Mouse (Mus musculus) heart, embryonic 15.5 days (tissue): Measurements from ENCODE around the gene Padi1. TPM values are rescaled to one million over a fixed set of nuclear protein-coding genes. Genes with fewer than 3 reads are reported as not detected.

Experiments used
- ATAC-seq: fragments of 200-750 bp; cut with Nextera tagmentation; replicated peaks from 2 replicates; pipeline ENCODE4 v1.8.0; 2017; ENCODE audit warnings: low read depth, moderate TSS enrichment; ENCODE audit not compliant: insufficient number of reproducible peaks, insufficient read depth, low FRiP score
- H3K27ac ChIP-seq: fragments of 300-500 bp; sonication (generic); 2 replicates; pipeline ENCODE4 v1.5.1; 2015; ENCODE audit warnings: mild to moderate bottlenecking, inconsistent platforms
- H3K27me3 ChIP-seq: fragments of 300-500 bp; sonication (generic); 2 replicates; pipeline ENCODE4 v1.6.1; 2015; ENCODE audit warnings: inconsistent platforms
- H3K36me3 ChIP-seq: fragments of 300-500 bp; sonication (generic); 2 replicates; pipeline ENCODE4 v1.6.1; 2015; ENCODE audit warnings: mild to moderate bottlenecking, inconsistent platforms
- H3K4me1 ChIP-seq: fragments of 300-500 bp; sonication (generic); replicated peaks from 2 replicates; pipeline ENCODE4 v1.6.1; 2015; ENCODE audit warnings: inconsistent platforms
- H3K4me2 ChIP-seq: fragments of 300-500 bp; sonication (generic); 2 replicates; pipeline ENCODE4 v1.6.1; 2015; ENCODE audit warnings: inconsistent platforms, mild to moderate bottlenecking, moderate library complexity
- H3K4me3 ChIP-seq: fragments of 300-500 bp; sonication (generic); 2 replicates; pipeline ENCODE4 v1.5.1; 2015; ENCODE audit warnings: mild to moderate bottlenecking, inconsistent platforms
- H3K9ac ChIP-seq: fragments of 300-500 bp; sonication (generic); 2 replicates; pipeline ENCODE4 v1.6.1; 2015; ENCODE audit warnings: mild to moderate bottlenecking, inconsistent platforms
- H3K9me3 ChIP-seq: fragments of 300-500 bp; sonication (generic); replicated peaks from 2 replicates; pipeline ENCODE4 v1.6.1; 2016; ENCODE audit warnings: inconsistent platforms
- WGBS: fragments of 180-500 bp; shearing (Covaris S2); methylation state at CpG from one replicate; pipeline ENCODE4 v1.1.7; 2015; ENCODE audit warnings: mixed read lengths; 5-methylcytosine and 5-hydroxymethylcytosine counted together
- polyA plus RNA-seq: library from polyadenylated mRNA; unstranded; fragments of >200 nt; fragmentation: Nextera tagmentation; extraction: Ambion mirVana; gene quantifications from 2 replicates; pipeline ENCODE4 v1.2.1, GENCODE M21; 2015

Padi1 gene
- polyA plus RNA-seq, 1 experiment from 2014 or later, result 0.05 TPM

- no peak for ATAC-seq
- H3K36me3 ChIP-seq, result no peaks in the 10 kb centered on the region
- peak overlapping the region; percentile 40; the same call in 1 of the 2 replicates for H3K27ac ChIP-seq
- no peak overlapping the region for H3K4me2 ChIP-seq
- H3K9me3 ChIP-seq, result no peaks in the 10 kb centered on the region
- WGBS, result 68% methylated on average over 14 of the region's 14 CpGs
- no peak overlapping the region for H3K9ac ChIP-seq
- no peak overlapping the region for H3K4me3 ChIP-seq
- H3K27me3 ChIP-seq, result no peaks in the 10 kb centered on the region
- peaks cover 11% of the 10 kb centered on the region; the same call in 1 of the 2 replicates for H3K4me1 ChIP-seq
These were observed 65.1 kb downstream of the Padi1 start for GRCm38 (mm10) chr4:140780507-140780906.

GRCm38 (mm10) chr4:140779803-140780397 is 65.7 kb downstream of the Padi1 start:
- H3K9ac ChIP-seq, result no peak overlapping the region
- WGBS, result 16% methylated on average over 19 of the region's 19 CpGs
- H3K4me2 ChIP-seq, result peak overlapping the region; percentile 26; the same call in 1 of the 2 replicates
- ATAC-seq, result peak; percentile 68
- no peaks in the 10 kb centered on the region for H3K27me3 ChIP-seq
- H3K27ac ChIP-seq, result peak overlapping the region; percentile 40
- H3K4me1 ChIP-seq, result peaks cover 11% of the 10 kb centered on the region; the same call in 1 of the 2 replicates
- no peaks in the 10 kb centered on the region for H3K9me3 ChIP-seq
- H3K36me3 ChIP-seq, result no peaks in the 10 kb centered on the region
- no peak overlapping the region for H3K4me3 ChIP-seq

GRCm38 (mm10) chr4:140776623-140777022 is 69.0 kb downstream of the Padi1 start:
- Histone ChIP-seq H3K27me3 (no peaks in the 10 kb centered on the region), H3K9ac (no peak overlapping the region), H3K27ac (no peak overlapping the region), H3K9me3 (no peaks in the 10 kb centered on the region), H3K4me3 (no peak overlapping the region), H3K4me1 (peaks cover 11% of the 10 kb centered on the region; the same call in 1 of the 2 replicates), H3K4me2 (no peak overlapping the region), H3K36me3 (no peaks in the 10 kb centered on the region)
- WGBS, result 68% methylated on average over 13 of the region's 13 CpGs
- ATAC-seq, result no peak

- ATAC-seq, result no peak
- WGBS, result 71% methylated on average over 10 of the region's 10 CpGs
These were observed 69.7 kb downstream of the Padi1 start for GRCm38 (mm10) chr4:140775876-140776275.

GRCm38 (mm10) chr4:140774893-140775292 is 70.7 kb downstream of the Padi1 start:
- H3K9me3 ChIP-seq, result no peaks in the 10 kb centered on the region
- no peaks in the 10 kb centered on the region for H3K27me3 ChIP-seq
- H3K9ac ChIP-seq, result no peak overlapping the region
- peaks cover 16% of the 10 kb centered on the region for H3K4me1 ChIP-seq
- 87% methylated on average over 9 of the region's 9 CpGs for WGBS
- ATAC-seq, result no peak
- no peak overlapping the region for H3K27ac ChIP-seq
- H3K4me2 ChIP-seq, result no peak overlapping the region
- no peak overlapping the region for H3K4me3 ChIP-seq
- no peaks in the 10 kb centered on the region for H3K36me3 ChIP-seq

More at GRCm38 (mm10) chr4:140775876-140776275, 69.7 kb downstream of the Padi1 start:
- Histone ChIP-seq H3K36me3 (no peaks in the 10 kb centered on the region), H3K9me3 (no peaks in the 10 kb centered on the region), H3K27me3 (no peaks in the 10 kb centered on the region), H3K4me3 (no peak overlapping the region), H3K4me2 (no peak overlapping the region), H3K27ac (no peak overlapping the region), H3K4me1 (peaks cover 15% of the 10 kb centered on the region), H3K9ac (no peak overlapping the region)

- no peaks in the 10 kb centered on the region for H3K27me3 ChIP-seq
- no peak within 1 kb of the TSS for H3K4me3 ChIP-seq
- WGBS, result 83% methylated on average over 21 of the region's 21 CpGs
- no peaks in the 10 kb centered on the region for H3K36me3 ChIP-seq
- no peak for ATAC-seq
- H3K27ac ChIP-seq, result no peak within 1 kb of the TSS
- peaks cover 12% of the 10 kb centered on the region for H3K4me1 ChIP-seq
- no peak within 1 kb of the TSS for H3K9ac ChIP-seq
- H3K4me2 ChIP-seq, result no peak within 1 kb of the TSS
- no peaks in the 10 kb centered on the region for H3K9me3 ChIP-seq
These were observed 71.4 kb downstream of the Padi1 start, which contains the start of gene Padi4 for GRCm38 (mm10) chr4:140774025-140774800. Gene Padi4, minus strand, starts transcription at chr4:140774236.

GRCm38 (mm10) chr4:140771091-140771490 is 74.5 kb downstream of the Padi1 start:
- WGBS, result 34% methylated on average over 4 of the region's 4 CpGs
- Histone ChIP-seq H3K27ac (no peak overlapping the region), H3K27me3 (no peaks in the 10 kb centered on the region; the same call in 1 of the 2 replicates), H3K9me3 (no peaks in the 10 kb centered on the region), H3K4me2 (no peak overlapping the region), H3K4me1 (peaks cover 11% of the 10 kb centered on the region), H3K4me3 (no peak overlapping the region), H3K9ac (no peak overlapping the region), H3K36me3 (no peaks in the 10 kb centered on the region)
- ATAC-seq, result no peak

- Histone ChIP-seq H3K27ac (peak overlapping the region; percentile 69), H3K9me3 (no peaks in the 10 kb centered on the region), H3K4me2 (peak overlapping the region; percentile 62), H3K36me3 (no peaks in the 10 kb centered on the region), H3K27me3 (no peaks in the 10 kb centered on the region; the same call in 1 of the 2 replicates), H3K4me3 (peak overlapping the region; percentile 51), H3K9ac (peak overlapping the region; percentile 53; the same call in 1 of the 2 replicates), H3K4me1 (peaks cover 11% of the 10 kb centered on the region)
- ATAC-seq, result peak; percentile 63
- WGBS, result 8% methylated on average over 13 of the region's 13 CpGs
These were observed 75.1 kb downstream of the Padi1 start for GRCm38 (mm10) chr4:140770433-140770832.

- H3K27me3 ChIP-seq, result no peaks in the 10 kb centered on the region; the same call in 1 of the 2 replicates
- peaks cover 11% of the 10 kb centered on the region for H3K4me1 ChIP-seq
- H3K36me3 ChIP-seq, result no peaks in the 10 kb centered on the region
- 87% methylated on average over 5 of the region's 5 CpGs for WGBS
- H3K4me3 ChIP-seq, result no peak overlapping the region
- H3K9ac ChIP-seq, result no peak overlapping the region
- ATAC-seq, result no peak
- H3K4me2 ChIP-seq, result no peak overlapping the region
- no peak overlapping the region for H3K27ac ChIP-seq
- H3K9me3 ChIP-seq, result no peaks in the 10 kb centered on the region
These were observed 76.6 kb downstream of the Padi1 start for GRCm38 (mm10) chr4:140768973-140769372.

- H3K9ac ChIP-seq, result no peak overlapping the region
- H3K27me3 ChIP-seq, result no peaks in the 10 kb centered on the region; the same call in 1 of the 2 replicates
- WGBS, result 66% methylated on average over 3 of the region's 3 CpGs
- H3K4me2 ChIP-seq, result no peak overlapping the region
- peaks cover 8% of the 10 kb centered on the region for H3K4me1 ChIP-seq
- no peaks in the 10 kb centered on the region for H3K9me3 ChIP-seq
- no peak overlapping the region for H3K4me3 ChIP-seq
- no peak overlapping the region for H3K27ac ChIP-seq
- ATAC-seq, result no peak
- no peaks in the 10 kb centered on the region for H3K36me3 ChIP-seq
These were observed 79.6 kb downstream of the Padi1 start for GRCm38 (mm10) chr4:140765936-140766335.

- no peaks in the 10 kb centered on the region for H3K36me3 ChIP-seq
- no peak overlapping the region for H3K27ac ChIP-seq
- H3K4me1 ChIP-seq, result no peaks in the 10 kb centered on the region
- no peak overlapping the region for H3K4me3 ChIP-seq
- H3K4me2 ChIP-seq, result no peak overlapping the region
- H3K27me3 ChIP-seq, result no peaks in the 10 kb centered on the region; the same call in 1 of the 2 replicates
- whole genome bisulfite sequencing, result 15% methylated on average over 9 of the region's 9 CpGs
- no peaks in the 10 kb centered on the region for H3K9me3 ChIP-seq
- H3K9ac ChIP-seq, result no peak overlapping the region
- no peak for ATAC-seq
These were observed 82.4 kb downstream of the Padi1 start for GRCm38 (mm10) chr4:140763158-140763557.
